Mouse (Mus musculus): ENCODE data around the gene Kcng4. TPM values are rescaled to one million over a fixed set of nuclear protein-coding genes. Genes with fewer than 3 reads are reported as not detected.

Kcng4 gene
- total RNA-seq, 2 experiments from 2014 or later, result 0.60 to 0.61 TPM

- DNase-seq (ENCODE audit: low spot score in 2 of 2), result no peak
Measured at GRCm38 (mm10) chr8:119616811-119617210, 18.7 kb downstream of the Kcng4 start.

DNA sequence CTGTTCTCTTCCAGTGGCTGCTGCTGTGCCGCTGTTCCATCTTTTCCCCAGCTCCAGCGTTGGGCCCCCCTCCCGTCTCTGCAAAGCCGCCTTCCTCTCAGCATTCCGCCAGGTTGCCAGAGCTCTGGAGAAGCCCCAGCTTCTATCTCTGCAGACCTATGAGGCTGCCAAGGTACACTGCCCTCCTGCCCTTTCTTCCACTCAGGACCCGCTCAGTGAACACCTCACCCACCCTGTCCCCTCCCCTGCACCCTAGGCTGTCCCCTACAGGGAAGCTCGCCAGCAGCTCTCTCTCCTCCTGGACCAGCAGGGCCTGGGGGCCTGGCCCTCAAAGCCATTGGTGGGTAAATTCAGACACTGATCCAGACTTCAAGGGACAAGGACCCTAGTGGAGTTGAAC lies 19.1 kb downstream of the Kcng4 start:
- no peak for DNase-seq (ENCODE audit: low spot score in 2 of 2)

- no peak for DNase-seq (ENCODE audit: low spot score in 2 of 2)
Measured at GRCm38 (mm10) chr8:119615096-119615495, 20.4 kb downstream of the Kcng4 start.

- no peak for DNase-seq (ENCODE audit: low spot score in 2 of 2)
Measured at GRCm38 (mm10) chr8:119612471-119612870, 23.0 kb downstream of the Kcng4 start, which contains the start of gene Adad2. Gene Adad2, plus strand, starts transcription at chr8:119612747.

DNA sequence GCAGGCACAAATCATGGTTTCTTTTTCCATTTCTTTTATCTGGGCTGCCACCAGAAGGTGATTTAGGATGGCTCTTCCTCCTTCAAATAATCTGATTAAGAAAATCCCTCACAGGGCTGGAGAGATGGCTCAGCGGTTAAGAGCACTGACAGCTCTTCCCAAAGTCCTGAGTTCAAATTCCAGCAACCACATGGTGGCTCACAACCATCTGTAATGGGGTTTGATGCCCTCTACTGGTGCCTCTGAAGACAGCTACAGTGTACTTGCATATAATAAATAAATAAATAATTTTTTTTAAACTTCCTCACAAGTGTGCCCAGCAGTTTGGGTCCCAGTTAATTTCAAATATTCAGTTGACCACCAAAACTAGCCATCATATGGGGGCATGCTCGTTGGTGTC lies 29.3 kb downstream of the Kcng4 start:
- no peak for DNase-seq (ENCODE audit: low spot score in 2 of 2)

GRCm38 (mm10) chr8:119604996-119605395 lies 30.5 kb downstream of the Kcng4 start, which contains the start of gene Taf1c:
Gene Taf1c, minus strand, starts transcription at chr8:119605222.
- DNase-seq (ENCODE audit: low spot score in 2 of 2), result peak; percentile 91 to 92

GRCm38 (mm10) chr8:119604398-119604803 lies 31.1 kb downstream of the Kcng4 start:
- DNase-seq (ENCODE audit: low spot score in 2 of 2), result no peak

GRCm38 (mm10) chr8:119603771-119604170 lies 31.7 kb downstream of the Kcng4 start:
- no peak for DNase-seq (ENCODE audit: low spot score in 2 of 2)

DNA sequence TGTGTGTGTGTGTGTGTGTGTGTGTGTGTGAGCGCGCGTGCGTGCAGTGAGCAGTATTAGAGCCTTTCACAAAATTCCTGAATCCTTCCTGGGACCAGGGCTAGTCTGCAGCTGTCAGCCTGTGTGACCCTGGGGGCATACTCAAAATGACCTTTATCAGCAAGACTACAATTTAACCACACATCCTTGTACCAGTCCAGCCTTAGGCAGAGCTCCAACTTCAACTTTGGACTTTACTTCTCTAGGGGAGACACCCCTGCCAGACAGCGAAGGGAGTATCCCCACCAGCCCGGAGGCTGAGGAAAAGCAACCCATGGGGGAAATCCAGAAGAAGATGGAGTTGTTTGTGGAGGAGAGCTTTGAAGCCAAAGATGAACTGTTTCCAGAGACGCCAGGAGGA lies 44.0 kb downstream of the Kcng4 start:
- no peak for DNase-seq (ENCODE audit: low spot score in 2 of 2)

- no peak for DNase-seq (ENCODE audit: low spot score in 2 of 2)
Measured at GRCm38 (mm10) chr8:119590348-119590747, 45.1 kb downstream of the Kcng4 start.

DNA sequence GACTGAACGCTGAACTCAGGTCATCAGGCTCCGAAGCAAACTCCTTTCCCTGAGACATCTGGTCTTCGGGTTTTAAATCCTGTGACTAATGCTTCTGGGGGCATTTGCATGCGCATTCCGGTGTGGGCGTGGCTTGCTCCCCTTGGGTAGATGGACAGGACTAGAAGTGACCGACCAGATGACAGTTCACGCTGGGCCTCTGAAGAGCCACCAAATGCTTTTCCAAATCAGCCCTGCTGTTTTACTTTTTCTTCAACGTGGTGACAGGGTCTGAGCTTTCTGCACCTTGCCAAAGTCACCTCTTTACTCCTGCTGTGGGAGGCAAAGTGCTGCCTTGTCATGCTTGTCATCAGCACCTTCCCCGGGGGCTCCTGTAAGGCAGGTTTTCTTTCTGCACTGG lies 46.6 kb downstream of the Kcng4 start:
- no peak for DNase-seq (ENCODE audit: low spot score in 2 of 2)

GRCm38 (mm10) chr8:119588321-119588720 lies 47.2 kb downstream of the Kcng4 start:
- DNase-seq (ENCODE audit: low spot score in 2 of 2), result no peak

- no peak for DNase-seq (ENCODE audit: low spot score in 2 of 2)
Measured at GRCm38 (mm10) chr8:119585901-119586300, 49.6 kb downstream of the Kcng4 start.

DNA sequence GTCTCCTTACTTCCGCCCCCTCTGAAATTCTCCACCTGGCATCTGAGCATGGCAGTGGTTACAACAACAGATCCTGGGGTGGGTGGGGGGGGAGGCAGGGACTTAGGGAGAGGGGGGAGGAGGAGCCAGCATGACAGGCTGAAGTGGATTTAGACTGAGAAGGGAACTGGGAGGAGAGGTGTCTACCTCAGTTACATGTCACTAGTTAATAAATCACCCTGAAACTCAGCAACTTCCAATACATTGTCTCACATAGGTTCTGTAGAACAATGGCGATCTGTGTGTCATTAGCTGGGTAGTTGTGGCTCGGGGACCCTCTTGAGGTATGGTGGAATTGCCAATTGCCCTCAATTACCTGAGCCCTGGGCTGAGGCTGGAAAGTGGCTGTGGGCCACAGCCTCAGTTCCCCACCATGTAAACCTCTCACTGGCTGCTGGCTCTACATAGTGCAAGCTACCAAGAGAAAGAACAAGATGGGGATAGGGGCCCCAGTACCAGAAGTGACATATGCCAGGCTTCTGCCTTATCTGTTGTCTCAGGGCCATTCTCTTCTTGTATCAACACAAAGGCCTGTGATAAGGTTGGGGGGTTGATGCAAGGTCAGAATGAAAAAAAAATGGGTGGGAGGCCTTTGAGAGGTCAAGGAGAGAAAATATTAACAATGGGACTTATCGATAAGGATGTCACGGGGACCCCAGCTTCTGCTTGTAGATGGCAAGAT lies 54.9 kb downstream of the Kcng4 start:
- DNase-seq (ENCODE audit: low spot score in 2 of 2), result no peak

DNA sequence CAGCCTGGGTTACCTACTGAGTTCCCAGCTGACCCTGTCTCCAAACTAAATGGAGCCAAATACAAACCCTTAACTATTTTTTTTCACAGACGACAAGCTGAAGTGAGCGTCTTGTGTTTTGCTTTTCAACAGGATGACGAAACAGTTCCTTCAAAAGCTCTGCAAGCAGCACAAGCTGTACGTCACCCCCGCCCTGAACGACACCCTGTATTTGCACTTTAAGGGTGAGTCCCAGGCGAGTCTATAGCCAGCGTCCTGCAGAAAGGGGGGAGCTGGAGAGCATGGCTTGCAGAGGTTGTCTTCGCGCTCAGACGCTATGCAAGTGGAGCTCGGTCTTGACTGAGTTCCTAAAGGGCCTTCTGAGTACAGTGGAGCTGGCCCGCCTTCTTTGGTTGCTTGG lies 56.4 kb downstream of the Kcng4 start:
- DNase-seq (ENCODE audit: low spot score in 2 of 2), result no peak

DNA sequence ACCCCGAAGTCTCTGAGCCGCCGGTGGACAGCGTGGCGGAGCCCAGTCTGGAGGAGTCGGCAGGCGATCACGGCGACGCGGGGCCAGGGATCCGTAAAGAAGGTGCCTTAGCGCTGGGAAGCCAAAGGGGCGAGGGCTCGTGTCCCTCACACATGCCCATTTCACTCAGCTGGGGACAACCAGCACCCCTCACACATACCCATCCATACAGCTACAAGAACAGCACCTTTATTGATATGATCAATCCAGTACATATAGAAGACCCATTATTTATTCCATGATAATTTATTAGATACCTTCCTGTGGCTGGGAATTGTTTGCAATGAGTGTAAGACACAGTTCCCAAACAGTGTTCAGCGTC lies 60.1 kb downstream of the Kcng4 start:
- no peak for DNase-seq (ENCODE audit: low spot score in 2 of 2)

GRCm38 (mm10) chr8:119574437-119575365 lies 60.8 kb downstream of the Kcng4 start, which contains the start of the genes Hsdl1 and Dnaaf1:
Gene Hsdl1, minus strand, starts transcription at chr8:119575183.
Gene Dnaaf1, plus strand, starts transcription at chr8:119575235.
- DNase-seq (ENCODE audit: low spot score in 2 of 2), result peak; percentile 99 to 100

Other genes starting within 250 kb of the Kcng4 start
- 10 to 100 TPM; 51.7 to 57.8 TPM for gene Mlycd, start 240.8 kb downstream of the Kcng4 start, total RNA-seq (2021)
- gene Osgin1, start 201.6 kb downstream of the Kcng4 start, total RNA-seq (2021), result 100 to 1,000 TPM; 161 to 218 TPM
- gene Necab2, start 189.0 kb downstream of the Kcng4 start, total RNA-seq (2021), result 1 to 10 TPM; 6.2 to 8.6 TPM
- gene Slc38a8, start 134.0 kb downstream of the Kcng4 start, total RNA-seq (2021), result not detected
- 10 to 100 TPM; 74.1 to 93.5 TPM for gene Mbtps1, start 76.9 kb downstream of the Kcng4 start, total RNA-seq (2021)
- gene Hsdl1, start 60.5 kb downstream of the Kcng4 start, total RNA-seq (2021), result 10 to 100 TPM; 22.3 to 45.4 TPM
- not detected for gene Dnaaf1, start 60.4 kb downstream of the Kcng4 start, total RNA-seq (2021)
- 10 to 100 TPM; 11.9 to 15.5 TPM for gene Taf1c, start 30.5 kb downstream of the Kcng4 start, total RNA-seq (2021)
- not detected for gene Adad2, start 22.9 kb downstream of the Kcng4 start, total RNA-seq (2021)
- 10 to 100 TPM in 1 of 2 experiments, 1 to 10 TPM in 1; 8.9 to 12.2 TPM for gene Wfdc1, start 30.7 kb upstream of the Kcng4 start, total RNA-seq (2021)
- under 1 TPM; 0.13 to 0.56 TPM for gene Atp2c2, start 64.3 kb upstream of the Kcng4 start, total RNA-seq (2021)
- 1 to 10 TPM; 8.4 to 9.7 TPM for gene Tldc1, start 142.7 kb upstream of the Kcng4 start, total RNA-seq (2021)
- 10 to 100 TPM; 43.6 to 52.1 TPM for gene Cotl1, start 204.9 kb upstream of the Kcng4 start, total RNA-seq (2021)
- gene Klhl36, start 226.6 kb upstream of the Kcng4 start, total RNA-seq (2021), result 1 to 10 TPM; 4.9 to 5.8 TPM